Mouse (Mus musculus): ENCODE measurements around the gene Lamtor5. TPM values are rescaled to one million over a fixed set of nuclear protein-coding genes. Genes with fewer than 3 reads are reported as not detected.

Gene Lamtor5
- polyA plus RNA-seq, 1 experiment = 67.6 TPM

GRCm38 (mm10) chr3:107330503-107331424, 52.1 kb downstream of the Lamtor5 start:
- Histone ChIP-seq H3K36me3 (ENCODE audit: control insufficient read depth, insufficient read depth, low read length, poor library complexity, severe bottlenecking) (peaks cover 34% of the 10 kb centered on the region), H3K4me3 (ENCODE audit: low read depth, low read length) (peak overlapping the region; percentile 97), H3K4me1 (ENCODE audit: control insufficient read depth, insufficient read depth, low read length) (no peaks in the 10 kb centered on the region), H3K27me3 (ENCODE audit: control insufficient read depth, insufficient read depth, low read length, poor library complexity, severe bottlenecking) (no peaks in the 10 kb centered on the region), H3K27ac (ENCODE audit: insufficient read depth, low read length) (no peak overlapping the region), H3K9me3 (replicated peaks; ENCODE audit: control insufficient read depth, insufficient read depth, low read length, poor library complexity, severe bottlenecking) (no peaks in the 10 kb centered on the region), H3K9ac (ENCODE audit: low read depth, poor library complexity, severe bottlenecking) (no peak overlapping the region)
- TF ChIP-seq POLR2A (IDR thresholded peaks at IDR 0.05; ENCODE audit: insufficient read depth, low read length) = no peak
- no peak for TF ChIP-seq CTCF (IDR thresholded peaks at IDR 0.05; ENCODE audit: low read depth, low read length)
- TF ChIP-seq EP300 (IDR thresholded peaks at IDR 0.05; ENCODE audit: insufficient read depth, low read depth, low read length) = no peak

GRCm38 (mm10) chr3:107331746-107332126, 53.1 kb downstream of the Lamtor5 start:
- peak overlapping the region; percentile 97 for H3K4me3 ChIP-seq (ENCODE audit: low read depth, low read length)
- no peak overlapping the region for H3K27ac ChIP-seq (ENCODE audit: insufficient read depth, low read length)
- no peaks in the 10 kb centered on the region for H3K27me3 ChIP-seq (ENCODE audit: control insufficient read depth, insufficient read depth, low read length, poor library complexity, severe bottlenecking)
- H3K36me3 ChIP-seq (ENCODE audit: control insufficient read depth, insufficient read depth, low read length, poor library complexity, severe bottlenecking) = peaks cover 30% of the 10 kb centered on the region
- no peaks in the 10 kb centered on the region for H3K4me1 ChIP-seq (ENCODE audit: control insufficient read depth, insufficient read depth, low read length)
- no peaks in the 10 kb centered on the region for H3K9me3 ChIP-seq (replicated peaks; ENCODE audit: control insufficient read depth, insufficient read depth, low read length, poor library complexity, severe bottlenecking)
- H3K9ac ChIP-seq (ENCODE audit: low read depth, poor library complexity, severe bottlenecking) = peak overlapping the region; percentile 96
- TF ChIP-seq EP300 (IDR thresholded peaks at IDR 0.05; ENCODE audit: insufficient read depth, low read depth, low read length) = no peak
- no peak for TF ChIP-seq CTCF (IDR thresholded peaks at IDR 0.05; ENCODE audit: low read depth, low read length)
- no peak for TF ChIP-seq POLR2A (IDR thresholded peaks at IDR 0.05; ENCODE audit: insufficient read depth, low read length)

GRCm38 (mm10) chr3:107332127-107332959, 53.7 kb downstream of the Lamtor5 start:
- no peaks in the 10 kb centered on the region for H3K9me3 ChIP-seq (replicated peaks; ENCODE audit: control insufficient read depth, insufficient read depth, low read length, poor library complexity, severe bottlenecking)
- H3K4me3 ChIP-seq (ENCODE audit: low read depth, low read length) = peak overlapping the region; percentile 97
- H3K27me3 ChIP-seq (ENCODE audit: control insufficient read depth, insufficient read depth, low read length, poor library complexity, severe bottlenecking) = no peaks in the 10 kb centered on the region
- TF ChIP-seq CTCF (IDR thresholded peaks at IDR 0.05; ENCODE audit: low read depth, low read length) (no peak), EP300 (IDR thresholded peaks at IDR 0.05; ENCODE audit: insufficient read depth, low read depth, low read length) (no peak), POLR2A (IDR thresholded peaks at IDR 0.05; ENCODE audit: insufficient read depth, low read length) (no peak)
- peak overlapping the region; percentile 50; the same call in 1 of the 2 replicates for H3K27ac ChIP-seq (ENCODE audit: insufficient read depth, low read length)
- peaks cover 30% of the 10 kb centered on the region for H3K36me3 ChIP-seq (ENCODE audit: control insufficient read depth, insufficient read depth, low read length, poor library complexity, severe bottlenecking)
- no peaks in the 10 kb centered on the region for H3K4me1 ChIP-seq (ENCODE audit: control insufficient read depth, insufficient read depth, low read length)
- peak overlapping the region; percentile 96 for H3K9ac ChIP-seq (ENCODE audit: low read depth, poor library complexity, severe bottlenecking)

- no peaks in the 10 kb centered on the region for H3K27me3 ChIP-seq (ENCODE audit: control insufficient read depth, insufficient read depth, low read length, poor library complexity, severe bottlenecking)
- H3K9ac ChIP-seq (ENCODE audit: low read depth, poor library complexity, severe bottlenecking) = peak overlapping the region; percentile 96
- peaks cover 26% of the 10 kb centered on the region for H3K36me3 ChIP-seq (ENCODE audit: control insufficient read depth, insufficient read depth, low read length, poor library complexity, severe bottlenecking)
- peak overlapping the region; percentile 97 for H3K4me3 ChIP-seq (ENCODE audit: low read depth, low read length)
- H3K4me1 ChIP-seq (ENCODE audit: control insufficient read depth, insufficient read depth, low read length) = no peaks in the 10 kb centered on the region
- TF ChIP-seq CTCF (IDR thresholded peaks at IDR 0.05; ENCODE audit: low read depth, low read length) (no peak), POLR2A (IDR thresholded peaks at IDR 0.05; ENCODE audit: insufficient read depth, low read length) (peak; percentile 38), EP300 (IDR thresholded peaks at IDR 0.05; ENCODE audit: insufficient read depth, low read depth, low read length) (no peak)
- peak overlapping the region; percentile 63 for H3K27ac ChIP-seq (ENCODE audit: insufficient read depth, low read length)
- H3K9me3 ChIP-seq (replicated peaks; ENCODE audit: control insufficient read depth, insufficient read depth, low read length, poor library complexity, severe bottlenecking) = no peaks in the 10 kb centered on the region
These were observed 54.3 kb downstream of the Lamtor5 start for GRCm38 (mm10) chr3:107332960-107333380.

Other genes with a start within 250 kb of the Lamtor5 start
- 0.35 and 0.63 TPM in 2 replicates for gene Kcna3, start 242.7 kb upstream of the Lamtor5 start, polyA plus RNA-seq (2011; ENCODE audit: insufficient read depth, insufficient read length, low read depth, missing spikeins)
- gene Kcna2, start 177.7 kb upstream of the Lamtor5 start, polyA plus RNA-seq (2011; ENCODE audit: insufficient read depth, insufficient read length, low read depth, missing spikeins) = 0.15 and 0.35 TPM in 2 replicates
- gene Kcna10, start 95.8 kb upstream of the Lamtor5 start, polyA plus RNA-seq (2011; ENCODE audit: insufficient read depth, insufficient read length, low read depth, missing spikeins) = not detected in 2 replicates
- not detected in 2 replicates for gene Cym, start 57.1 kb upstream of the Lamtor5 start, polyA plus RNA-seq (2011; ENCODE audit: insufficient read depth, insufficient read length, low read depth, missing spikeins)
- gene A630076J17Rik, start 48.2 kb upstream of the Lamtor5 start, polyA plus RNA-seq (2011; ENCODE audit: insufficient read depth, insufficient read length, low read depth, missing spikeins) = not detected in 2 replicates
- not detected in 2 replicates for gene Prok1, start 39.2 kb upstream of the Lamtor5 start, polyA plus RNA-seq (2011; ENCODE audit: insufficient read depth, insufficient read length, low read depth, missing spikeins)
- 0.64 and 0.88 TPM in 2 replicates for gene Slc16a4, start 12.4 kb downstream of the Lamtor5 start, polyA plus RNA-seq (2011; ENCODE audit: insufficient read depth, insufficient read length, low read depth, missing spikeins)
- 51.7 and 53.0 TPM in 2 replicates for gene Rbm15, start 54.8 kb downstream of the Lamtor5 start, polyA plus RNA-seq (2011; ENCODE audit: insufficient read depth, insufficient read length, low read depth, missing spikeins)
- 0.90 and 0.97 TPM in 2 replicates for gene Kcnc4, start 180.7 kb downstream of the Lamtor5 start, polyA plus RNA-seq (2011; ENCODE audit: insufficient read depth, insufficient read length, low read depth, missing spikeins)
- gene Slc6a17, start 239.2 kb downstream of the Lamtor5 start, polyA plus RNA-seq (2011; ENCODE audit: insufficient read depth, insufficient read length, low read depth, missing spikeins) = 0.32 and 0.42 TPM in 2 replicates

All from ES-Bruce4 (cell line).